Mouse (Mus musculus) stomach, embryonic 16.5 days (tissue): ENCODE measurements around the gene Prr13. TPM values are rescaled to one million over a fixed set of nuclear protein-coding genes. Genes with fewer than 3 reads are reported as not detected.

Experiments used
- ATAC-seq: fragments of 200-750 bp; cut with Nextera tagmentation; 2 replicates; pipeline ENCODE4 v1.8.0; 2017; ENCODE audit warnings: moderate number of reproducible peaks, moderate TSS enrichment; ENCODE audit not compliant: insufficient read depth, low FRiP score
- H3K27ac ChIP-seq: fragments of 300-500 bp; sonication (generic); 2 replicates; pipeline ENCODE4 v1.5.1; 2014; ENCODE audit warnings: low read length
- H3K27me3 ChIP-seq: fragments of 300-500 bp; sonication (generic); 2 replicates; pipeline ENCODE4 v1.6.1; 2014; ENCODE audit warnings: low read length, control low read depth, mixed read lengths; ENCODE audit not compliant: control insufficient read depth, insufficient read depth
- H3K36me3 ChIP-seq: fragments of 300-500 bp; sonication (generic); 2 replicates; pipeline ENCODE4 v1.6.1; 2014; ENCODE audit warnings: low read length; ENCODE audit not compliant: control insufficient read depth, insufficient read depth
- H3K4me1 ChIP-seq: fragments of 300-500 bp; sonication (generic); 2 replicates; pipeline ENCODE4 v1.6.1; 2014; ENCODE audit warnings: low read length, control low read depth, mixed read lengths; ENCODE audit not compliant: control insufficient read depth, insufficient read depth
- H3K4me2 ChIP-seq: fragments of 300-500 bp; sonication (generic); 2 replicates; pipeline ENCODE4 v1.6.1; 2014; ENCODE audit warnings: low read depth, low read length, mixed read lengths
- H3K4me3 ChIP-seq: fragments of 300-500 bp; sonication (generic); replicated peaks from 2 replicates; pipeline ENCODE4 v1.5.1; 2014; ENCODE audit warnings: mild to moderate bottlenecking, low read length
- H3K9ac ChIP-seq: fragments of 300-500 bp; sonication (generic); 2 replicates; pipeline ENCODE4 v1.6.1; 2014; ENCODE audit warnings: low read length
- H3K9me3 ChIP-seq: fragments of 300-500 bp; sonication (generic); replicated peaks from 2 replicates; pipeline ENCODE4 v1.6.1; 2016; ENCODE audit warnings: low read length, control low read depth; ENCODE audit not compliant: control insufficient read depth
- WGBS: fragments of 180-500 bp; shearing (Covaris S2); extraction: QIAGEN DNeasy Blood & Tissue Kit; methylation state at CpG from one replicate; pipeline ENCODE4 v1.1.7; 2014; 5-methylcytosine and 5-hydroxymethylcytosine counted together
- polyA plus RNA-seq: library from polyadenylated mRNA; unstranded; fragments of >200 nt; fragmentation: Nextera tagmentation; extraction: Ambion mirVana; gene quantifications from 2 replicates; pipeline ENCODE4 v1.2.1, GENCODE M21; 2015

The Prr13 gene
- polyA plus RNA-seq, 1 experiment from 2014 or later, result 131 TPM

DNA sequence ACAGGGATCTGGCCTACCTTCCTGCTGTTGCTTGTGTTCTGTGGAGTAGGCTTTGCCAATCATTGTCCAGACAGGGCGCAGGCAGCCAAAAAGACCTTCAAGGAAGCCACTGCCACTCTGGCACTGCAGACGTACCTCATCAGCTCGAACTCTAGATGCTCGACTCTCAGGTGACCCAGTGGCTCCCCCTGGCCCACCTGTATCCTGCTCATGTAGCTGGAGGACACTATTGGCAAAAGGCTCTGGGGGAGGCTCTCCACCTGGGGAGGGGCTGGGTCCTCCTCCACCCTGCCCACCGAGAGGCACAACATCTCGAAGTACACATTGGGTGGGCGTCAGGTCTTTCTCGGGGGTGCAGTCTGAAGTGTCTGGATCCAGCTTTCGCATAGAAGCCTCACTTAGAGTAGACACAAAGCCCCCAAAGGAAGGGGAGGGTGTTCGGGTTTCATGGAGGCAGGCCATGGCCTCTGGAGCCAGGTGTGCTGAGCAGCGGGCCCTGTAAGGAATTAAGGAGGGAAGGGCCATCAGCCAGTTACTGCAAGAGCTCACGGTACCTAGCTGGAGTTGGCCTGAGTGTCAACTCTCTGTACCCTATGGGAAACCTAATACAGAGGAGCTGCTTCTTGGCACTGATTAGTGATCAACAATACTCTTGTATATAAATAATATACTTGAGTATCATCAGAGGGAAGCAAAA, 46.4 kb downstream of the Prr13 start:
- WGBS, result 62% methylated on average over 12 of the region's 12 CpGs
- ATAC-seq, result no peak
- peaks cover 7% of the 10 kb centered on the region; the same call in 1 of the 2 replicates for H3K4me1 ChIP-seq
- no peaks in the 10 kb centered on the region for H3K9me3 ChIP-seq
- no peak overlapping the region for H3K27ac ChIP-seq
- no peaks in the 10 kb centered on the region for H3K27me3 ChIP-seq
- H3K4me2 ChIP-seq, result no peak overlapping the region
- peaks cover 17% of the 10 kb centered on the region for H3K36me3 ChIP-seq
- H3K4me3 ChIP-seq, result no peak overlapping the region
- no peak overlapping the region for H3K9ac ChIP-seq

DNA sequence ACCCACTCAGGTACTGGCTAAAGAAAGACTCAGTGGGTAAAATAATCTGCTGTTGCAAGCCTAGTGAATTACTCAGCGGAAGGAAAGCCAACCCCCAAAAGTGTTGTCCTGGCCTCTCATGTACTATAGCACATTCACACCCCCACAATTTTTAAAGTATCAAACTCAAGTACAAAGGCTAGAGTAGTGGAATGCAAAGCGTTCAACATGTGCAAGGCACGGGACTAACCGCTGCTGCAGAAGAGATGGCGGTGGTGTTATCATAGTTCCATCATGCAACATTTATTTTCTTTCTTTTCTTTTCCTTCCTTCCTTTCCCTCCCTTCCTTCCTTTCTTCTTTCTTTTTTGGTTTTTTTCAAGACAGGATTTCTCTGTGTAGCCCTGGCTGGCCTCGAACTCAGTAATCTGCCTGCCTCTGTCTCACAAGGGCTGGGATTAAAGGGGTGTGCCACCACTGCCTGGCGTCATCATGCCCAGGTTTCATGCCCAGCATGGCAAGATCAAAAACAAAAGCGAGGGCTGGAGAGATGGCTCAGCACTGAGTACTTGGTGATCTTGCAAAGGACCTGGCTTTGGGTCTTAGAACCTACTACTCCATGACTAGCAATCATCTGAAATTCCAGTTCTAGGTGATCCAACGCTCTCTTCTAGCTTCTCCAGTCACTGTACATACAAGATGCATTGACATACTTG, 47.1 kb downstream of the Prr13 start:
- H3K9me3 ChIP-seq, result no peaks in the 10 kb centered on the region
- no peak overlapping the region for H3K27ac ChIP-seq
- peaks cover 10% of the 10 kb centered on the region; the same call in 1 of the 2 replicates for H3K4me1 ChIP-seq
- no peak overlapping the region for H3K4me2 ChIP-seq
- ATAC-seq, result no peak
- peaks cover 14% of the 10 kb centered on the region for H3K36me3 ChIP-seq
- no peaks in the 10 kb centered on the region for H3K27me3 ChIP-seq
- whole genome bisulfite sequencing, result 76% methylated on average over 9 of the region's 9 CpGs
- H3K4me3 ChIP-seq, result no peak overlapping the region
- H3K9ac ChIP-seq, result no peak overlapping the region

DNA sequence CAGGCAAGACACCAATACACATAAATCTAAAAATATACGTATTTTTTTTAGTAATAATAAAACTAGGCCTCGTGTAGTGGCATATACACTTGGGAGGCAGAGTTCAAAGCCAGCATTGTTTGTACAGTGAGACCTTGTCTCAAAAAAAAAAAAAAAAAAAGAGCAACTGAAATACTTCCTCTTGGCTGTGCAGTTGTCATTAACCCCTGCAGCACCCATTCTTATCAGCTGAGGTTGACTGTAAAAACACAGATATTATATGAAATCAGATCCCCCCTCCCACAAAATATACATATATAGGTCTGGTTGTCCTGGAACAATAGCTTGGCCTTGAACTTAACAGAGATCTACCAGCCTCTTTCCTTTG, 47.6 kb downstream of the Prr13 start:
- peaks cover 15% of the 10 kb centered on the region for H3K4me1 ChIP-seq
- ATAC-seq, result no peak
- H3K9ac ChIP-seq, result no peak overlapping the region
- H3K36me3 ChIP-seq, result peaks cover 9% of the 10 kb centered on the region
- H3K27me3 ChIP-seq, result no peaks in the 10 kb centered on the region
- H3K4me3 ChIP-seq, result no peak overlapping the region
- no peak overlapping the region for H3K27ac ChIP-seq
- 29% methylated on average over 2 of the region's 2 CpGs for WGBS
- H3K4me2 ChIP-seq, result no peak overlapping the region
- H3K9me3 ChIP-seq, result no peaks in the 10 kb centered on the region

DNA sequence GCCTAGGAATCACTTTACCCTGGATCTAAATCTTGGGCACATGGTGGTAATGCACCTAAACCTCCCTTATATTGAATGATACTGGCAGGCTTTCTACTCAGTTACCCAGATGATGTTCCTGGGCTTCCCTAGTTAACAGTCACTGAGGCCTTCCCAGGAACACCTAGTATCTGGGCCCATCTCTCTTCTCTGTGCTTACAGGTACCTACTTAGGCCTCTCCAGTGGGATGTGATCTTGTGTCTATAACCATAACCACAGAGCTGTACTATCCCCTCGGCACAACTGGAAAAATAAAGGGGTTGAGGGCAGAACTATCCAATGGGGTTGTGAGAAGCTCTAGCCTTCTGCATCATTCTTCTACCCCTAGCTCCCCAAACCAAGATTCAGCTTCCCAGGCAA, 48.0 kb downstream of the Prr13 start:
- Histone ChIP-seq H3K9me3 (no peaks in the 10 kb centered on the region), H3K4me2 (no peak overlapping the region), H3K36me3 (peaks cover 5% of the 10 kb centered on the region), H3K4me1 (peaks cover 20% of the 10 kb centered on the region), H3K4me3 (no peak overlapping the region), H3K9ac (no peak overlapping the region), H3K27me3 (no peaks in the 10 kb centered on the region), H3K27ac (no peak overlapping the region)
- WGBS, result 88% methylated on average over 1 of the region's 1 CpGs
- ATAC-seq, result no peak

DNA sequence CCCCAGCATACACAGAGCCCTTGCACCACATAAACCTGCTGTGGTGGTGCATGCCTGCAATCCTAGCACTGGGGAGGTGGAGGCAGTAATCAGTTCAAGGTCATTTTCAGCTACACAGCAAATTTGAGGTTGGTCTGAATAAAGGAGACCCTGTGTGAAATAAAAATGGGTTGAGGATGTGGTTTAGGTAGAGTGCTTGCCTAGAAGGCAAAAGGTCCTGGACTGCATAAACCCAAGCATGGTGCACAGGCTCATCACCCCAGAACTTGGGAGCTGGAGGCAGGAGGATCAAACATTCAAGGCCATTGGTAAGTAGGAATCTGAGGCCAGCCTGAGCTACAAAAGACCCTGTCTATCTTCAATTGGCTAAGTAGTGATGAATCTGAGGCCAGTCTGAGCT, 48.7 kb downstream of the Prr13 start:
- no peak overlapping the region for H3K9ac ChIP-seq
- H3K4me2 ChIP-seq, result no peak overlapping the region
- H3K4me3 ChIP-seq, result no peak overlapping the region
- H3K9me3 ChIP-seq, result no peaks in the 10 kb centered on the region
- H3K27ac ChIP-seq, result no peak overlapping the region
- no peaks in the 10 kb centered on the region; the same call in 1 of the 2 replicates for H3K36me3 ChIP-seq
- no peak for ATAC-seq
- peaks cover 27% of the 10 kb centered on the region for H3K4me1 ChIP-seq
- H3K27me3 ChIP-seq, result no peaks in the 10 kb centered on the region

DNA sequence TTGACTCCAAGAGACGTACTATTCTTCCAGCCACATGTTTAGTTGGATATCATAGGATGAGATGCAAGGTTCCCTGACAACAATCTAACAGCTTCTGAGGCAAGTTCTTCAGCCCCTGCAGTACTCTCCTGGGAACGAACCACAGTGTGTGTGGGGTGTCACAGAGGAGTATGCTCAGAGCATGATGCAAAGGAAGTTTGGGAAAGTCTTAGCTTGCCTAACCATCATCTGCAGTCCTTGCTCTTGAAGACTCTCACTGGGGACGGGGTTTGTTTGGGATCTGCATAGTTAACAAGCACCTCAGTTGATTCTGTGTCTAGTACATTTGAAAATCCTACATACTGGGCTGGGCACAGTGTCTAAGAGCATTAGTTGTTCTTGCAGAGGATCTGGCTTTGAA, 49.5 kb downstream of the Prr13 start:
- Histone ChIP-seq H3K4me1 (peaks cover 28% of the 10 kb centered on the region), H3K4me3 (no peak overlapping the region), H3K27me3 (no peaks in the 10 kb centered on the region), H3K27ac (no peak overlapping the region), H3K9ac (no peak overlapping the region), H3K36me3 (no peaks in the 10 kb centered on the region; the same call in 1 of the 2 replicates), H3K9me3 (no peaks in the 10 kb centered on the region), H3K4me2 (no peak overlapping the region)
- WGBS, result 78% methylated on average over 3 of the region's 3 CpGs
- ATAC-seq, result no peak

DNA sequence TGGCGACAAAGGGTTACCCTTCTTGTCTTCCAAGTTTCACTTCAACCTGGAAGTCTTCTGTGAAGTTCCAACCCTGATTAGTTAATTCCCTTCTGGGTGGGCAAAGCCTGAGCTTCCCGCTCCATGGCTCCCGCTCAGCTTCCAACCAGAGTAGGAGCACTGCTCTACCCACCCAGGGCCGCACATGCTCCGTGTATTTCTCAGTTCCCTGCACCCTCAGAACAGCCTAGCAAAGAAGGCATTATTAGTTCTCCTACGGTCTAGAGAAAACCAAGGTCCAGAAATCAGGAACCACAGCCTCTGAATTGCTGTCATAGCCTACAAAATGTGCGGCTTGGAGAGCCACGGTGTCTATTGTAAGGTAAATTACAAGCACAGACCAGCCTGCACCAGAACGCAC, 51.3 kb downstream of the Prr13 start:
- no peaks in the 10 kb centered on the region for H3K9me3 ChIP-seq
- 6% methylated on average over 9 of the region's 9 CpGs for WGBS
- no peaks in the 10 kb centered on the region for H3K27me3 ChIP-seq
- peak overlapping the region; percentile 70 for H3K4me3 ChIP-seq
- peak overlapping the region; percentile 76 for H3K9ac ChIP-seq
- peak overlapping the region; percentile 95 for H3K4me2 ChIP-seq
- no peaks in the 10 kb centered on the region for H3K36me3 ChIP-seq
- peaks cover 28% of the 10 kb centered on the region for H3K4me1 ChIP-seq
- peak; percentile 41; the same call in 1 of the 2 replicates for ATAC-seq
- H3K27ac ChIP-seq, result peak overlapping the region; percentile 85

DNA sequence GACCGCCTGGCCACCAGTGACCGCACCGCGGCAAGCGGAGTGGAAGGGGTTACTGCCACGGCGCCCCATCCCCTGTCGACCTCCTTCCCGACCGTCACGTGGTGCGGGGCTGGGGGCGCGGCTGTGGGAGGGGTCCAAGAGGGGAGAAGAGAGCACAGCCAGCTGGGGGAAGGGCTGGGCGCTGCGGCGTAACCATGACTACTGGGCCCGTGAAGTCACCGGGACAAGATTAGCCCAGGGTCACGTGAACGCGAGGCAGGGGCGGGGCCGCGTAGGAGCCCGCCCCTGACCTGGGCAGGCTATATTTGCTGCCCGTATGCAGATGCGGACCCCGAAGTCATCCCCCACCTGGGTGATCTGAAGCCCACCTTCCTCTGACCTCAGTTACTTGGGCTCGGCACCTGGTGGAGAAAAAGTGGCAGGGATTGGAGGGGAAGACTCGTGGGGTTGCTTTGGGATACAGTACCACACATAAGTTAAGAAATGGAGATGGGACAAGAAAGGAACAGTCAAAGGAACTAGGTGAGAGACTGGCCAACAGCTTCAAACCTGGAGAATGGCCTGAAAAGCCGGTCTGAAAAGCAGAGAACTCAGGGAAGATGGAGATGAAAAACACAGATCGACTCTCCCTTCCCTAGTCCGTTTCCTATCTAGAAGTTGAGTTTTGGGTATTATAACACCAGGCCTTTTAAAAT, 51.9 kb downstream of the Prr13 start:
- peak; percentile 95 for ATAC-seq
- Histone ChIP-seq H3K36me3 (no peaks in the 10 kb centered on the region), H3K9ac (peak overlapping the region; percentile 76), H3K27me3 (no peaks in the 10 kb centered on the region), H3K4me3 (peak overlapping the region; percentile 70), H3K4me1 (peaks cover 32% of the 10 kb centered on the region), H3K9me3 (no peaks in the 10 kb centered on the region), H3K4me2 (peak overlapping the region; percentile 95), H3K27ac (peak overlapping the region; percentile 85)
- WGBS, result 1% methylated on average over 34 of the region's 34 CpGs

DNA sequence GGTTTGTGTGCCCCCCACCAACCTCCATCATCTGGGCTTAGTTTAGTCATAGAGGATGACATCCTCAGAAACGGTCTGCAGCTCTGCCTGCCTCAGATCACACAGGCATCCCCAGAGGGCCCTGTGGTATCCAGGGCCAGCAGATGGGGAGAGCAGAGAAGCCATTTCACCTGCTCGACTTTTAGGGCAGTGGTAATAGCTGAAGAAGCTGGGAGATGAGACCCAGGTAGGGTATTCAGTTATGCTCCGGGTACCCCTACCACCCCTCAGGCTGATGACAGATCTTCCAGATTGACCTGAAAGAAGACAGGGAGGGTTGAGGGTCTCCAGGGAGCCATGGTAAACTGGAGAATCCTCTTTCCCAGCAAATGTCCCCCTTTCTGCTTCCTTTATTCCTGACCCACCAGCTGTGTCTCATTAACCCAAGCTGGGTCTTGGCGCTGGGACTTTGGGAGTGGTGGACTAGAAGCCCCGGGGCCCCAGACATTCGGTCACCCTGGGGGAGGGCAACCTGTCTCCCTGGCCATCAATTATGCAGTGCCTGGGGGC, 52.5 kb downstream of the Prr13 start:
- Histone ChIP-seq H3K36me3 (no peaks in the 10 kb centered on the region), H3K4me1 (peaks cover 38% of the 10 kb centered on the region), H3K27me3 (no peaks in the 10 kb centered on the region), H3K9me3 (no peaks in the 10 kb centered on the region), H3K27ac (peak overlapping the region; percentile 80), H3K4me2 (peak overlapping the region; percentile 95), H3K4me3 (peak overlapping the region; percentile 70), H3K9ac (peak overlapping the region; percentile 76)
- no peak for ATAC-seq
- WGBS, result 14% methylated on average over 6 of the region's 6 CpGs
